Mouse (Mus musculus): ENCODE results near the gene Arhgap23. TPM values are rescaled to one million over a fixed set of nuclear protein-coding genes. Genes with fewer than 3 reads are reported as not detected.
A peak's percentile ranks its signal among the peaks of the same experiment; 100 is the strongest.

Arhgap23 gene
- polyA plus RNA-seq, 1 experiment from 2014 or later, result 5.4 TPM

- H3K27ac ChIP-seq (ENCODE audit: low read depth, low read length), result no peak overlapping the region
- H3K36me3 ChIP-seq (ENCODE audit: control insufficient read depth, insufficient read depth, low read length), result no peaks in the 10 kb centered on the region
- WGBS, result 20% methylated on average over 3 of the region's 3 CpGs
- no peaks in the 10 kb centered on the region; the same call in none of the 2 replicates for H3K27me3 ChIP-seq (replicated peaks; ENCODE audit: control insufficient read depth, insufficient read depth, low read length)
- H3K9ac ChIP-seq (ENCODE audit: low read length), result no peak overlapping the region
- no peaks in the 10 kb centered on the region for H3K9me3 ChIP-seq (replicated peaks; ENCODE audit: control insufficient read depth, low read length)
- H3K4me2 ChIP-seq (ENCODE audit: low read length), result no peak overlapping the region
- peaks cover 6% of the 10 kb centered on the region for H3K4me1 ChIP-seq (ENCODE audit: control insufficient read depth, insufficient read depth, low read length)
- no peak overlapping the region for H3K4me3 ChIP-seq (ENCODE audit: low read depth, low read length)
- DNase-seq (ENCODE audit: low spot score) (no peak), ATAC-seq (no peak)
These were observed 3.2 kb upstream of the Arhgap23 start for GRCm38 (mm10) chr11:97412117-97412516.

- peaks cover 6% of the 10 kb centered on the region for H3K4me1 ChIP-seq (ENCODE audit: control insufficient read depth, insufficient read depth, low read length)
- no peak for ATAC-seq
- no peak overlapping the region for H3K27ac ChIP-seq (ENCODE audit: low read depth, low read length)
- no peak overlapping the region for H3K4me3 ChIP-seq (ENCODE audit: low read depth, low read length)
- no peak overlapping the region for H3K9ac ChIP-seq (ENCODE audit: low read length)
- H3K36me3 ChIP-seq (ENCODE audit: control insufficient read depth, insufficient read depth, low read length), result no peaks in the 10 kb centered on the region
- H3K4me2 ChIP-seq (ENCODE audit: low read length), result no peak overlapping the region
- H3K9me3 ChIP-seq (replicated peaks; ENCODE audit: control insufficient read depth, low read length), result no peaks in the 10 kb centered on the region
- DNase-seq (ENCODE audit: low spot score), result no peak
- no peaks in the 10 kb centered on the region; the same call in none of the 2 replicates for H3K27me3 ChIP-seq (replicated peaks; ENCODE audit: control insufficient read depth, insufficient read depth, low read length)
- 37% methylated on average over 10 of the region's 10 CpGs for WGBS
These were observed 2.5 kb upstream of the Arhgap23 start for GRCm38 (mm10) chr11:97412808-97413347.

- Histone ChIP-seq H3K9me3 (replicated peaks; ENCODE audit: control insufficient read depth, low read length) (no peaks in the 10 kb centered on the region), H3K36me3 (ENCODE audit: control insufficient read depth, insufficient read depth, low read length) (no peaks in the 10 kb centered on the region), H3K4me1 (ENCODE audit: control insufficient read depth, insufficient read depth, low read length) (peaks cover 6% of the 10 kb centered on the region), H3K27ac (ENCODE audit: low read depth, low read length) (peak overlapping the region; percentile 39; the same call in 1 of the 2 replicates), H3K4me2 (ENCODE audit: low read length) (peak overlapping the region; percentile 56), H3K9ac (ENCODE audit: low read length) (peak overlapping the region; percentile 57), H3K4me3 (ENCODE audit: low read depth, low read length) (peak overlapping the region; percentile 40), H3K27me3 (replicated peaks; ENCODE audit: control insufficient read depth, insufficient read depth, low read length) (no peaks in the 10 kb centered on the region; the same call in none of the 2 replicates)
- DNase-seq (ENCODE audit: low spot score), result no peak
- 3% methylated on average over 34 of the region's 49 CpGs for WGBS
- ATAC-seq, result peak; percentile 54
These were observed 641 bp downstream of the Arhgap23 start for GRCm38 (mm10) chr11:97415712-97416636.

GRCm38 (mm10) chr11:97416637-97417035 is 1.3 kb downstream of the Arhgap23 start:
- H3K36me3 ChIP-seq (ENCODE audit: control insufficient read depth, insufficient read depth, low read length), result no peaks in the 10 kb centered on the region
- 7% methylated on average over 5 of the region's 5 CpGs for WGBS
- ATAC-seq, result no peak
- H3K27ac ChIP-seq (ENCODE audit: low read depth, low read length), result no peak overlapping the region
- no peaks in the 10 kb centered on the region for H3K9me3 ChIP-seq (replicated peaks; ENCODE audit: control insufficient read depth, low read length)
- H3K27me3 ChIP-seq (replicated peaks; ENCODE audit: control insufficient read depth, insufficient read depth, low read length), result no peaks in the 10 kb centered on the region; the same call in none of the 2 replicates
- no peak overlapping the region for H3K9ac ChIP-seq (ENCODE audit: low read length)
- H3K4me1 ChIP-seq (ENCODE audit: control insufficient read depth, insufficient read depth, low read length), result peaks cover 6% of the 10 kb centered on the region
- H3K4me2 ChIP-seq (ENCODE audit: low read length), result no peak overlapping the region
- no peak overlapping the region for H3K4me3 ChIP-seq (ENCODE audit: low read depth, low read length)
- DNase-seq (ENCODE audit: low spot score), result no peak

- Histone ChIP-seq H3K9me3 (replicated peaks; ENCODE audit: control insufficient read depth, low read length) (no peaks in the 10 kb centered on the region), H3K4me3 (ENCODE audit: low read depth, low read length) (no peak overlapping the region), H3K27ac (ENCODE audit: low read depth, low read length) (no peak overlapping the region), H3K27me3 (replicated peaks; ENCODE audit: control insufficient read depth, insufficient read depth, low read length) (no peaks in the 10 kb centered on the region; the same call in none of the 2 replicates), H3K36me3 (ENCODE audit: control insufficient read depth, insufficient read depth, low read length) (no peaks in the 10 kb centered on the region), H3K4me2 (ENCODE audit: low read length) (no peak overlapping the region), H3K4me1 (ENCODE audit: control insufficient read depth, insufficient read depth, low read length) (peaks cover 6% of the 10 kb centered on the region), H3K9ac (ENCODE audit: low read length) (no peak overlapping the region)
- DNase-seq (ENCODE audit: low spot score) (no peak), ATAC-seq (no peak)
- 56% methylated on average over 14 of the region's 14 CpGs for WGBS
These were observed 3.7 kb downstream of the Arhgap23 start for GRCm38 (mm10) chr11:97418834-97419539.

- DNase-seq (ENCODE audit: low spot score) (no peak), ATAC-seq (no peak)
- no peaks in the 10 kb centered on the region; the same call in none of the 2 replicates for H3K27me3 ChIP-seq (replicated peaks; ENCODE audit: control insufficient read depth, insufficient read depth, low read length)
- no peak overlapping the region for H3K4me3 ChIP-seq (ENCODE audit: low read depth, low read length)
- H3K9ac ChIP-seq (ENCODE audit: low read length), result no peak overlapping the region
- H3K27ac ChIP-seq (ENCODE audit: low read depth, low read length), result no peak overlapping the region
- no peak overlapping the region for H3K4me2 ChIP-seq (ENCODE audit: low read length)
- 61% methylated on average over 5 of the region's 5 CpGs for WGBS
- no peaks in the 10 kb centered on the region for H3K36me3 ChIP-seq (ENCODE audit: control insufficient read depth, insufficient read depth, low read length)
- no peaks in the 10 kb centered on the region for H3K9me3 ChIP-seq (replicated peaks; ENCODE audit: control insufficient read depth, low read length)
- H3K4me1 ChIP-seq (ENCODE audit: control insufficient read depth, insufficient read depth, low read length), result peaks cover 6% of the 10 kb centered on the region
These were observed 4.2 kb downstream of the Arhgap23 start for GRCm38 (mm10) chr11:97419540-97419900.

- peak overlapping the region; percentile 11; the same call in 1 of the 2 replicates for H3K27ac ChIP-seq (ENCODE audit: low read depth, low read length)
- H3K4me2 ChIP-seq (ENCODE audit: low read length), result no peak overlapping the region
- ATAC-seq (no peak), DNase-seq (ENCODE audit: low spot score) (no peak)
- no peaks in the 10 kb centered on the region for H3K36me3 ChIP-seq (ENCODE audit: control insufficient read depth, insufficient read depth, low read length)
- no peak overlapping the region for H3K4me3 ChIP-seq (ENCODE audit: low read depth, low read length)
- H3K27me3 ChIP-seq (replicated peaks; ENCODE audit: control insufficient read depth, insufficient read depth, low read length), result no peaks in the 10 kb centered on the region
- 54% methylated on average over 4 of the region's 4 CpGs for WGBS
- H3K9me3 ChIP-seq (replicated peaks; ENCODE audit: control insufficient read depth, low read length), result no peaks in the 10 kb centered on the region
- no peak overlapping the region for H3K9ac ChIP-seq (ENCODE audit: low read length)
- H3K4me1 ChIP-seq (ENCODE audit: control insufficient read depth, insufficient read depth, low read length), result no peaks in the 10 kb centered on the region
These were observed 7.2 kb downstream of the Arhgap23 start for GRCm38 (mm10) chr11:97422507-97422906.

- no peak overlapping the region for H3K9ac ChIP-seq (ENCODE audit: low read length)
- H3K4me1 ChIP-seq (ENCODE audit: control insufficient read depth, insufficient read depth, low read length), result peaks cover 4% of the 10 kb centered on the region; the same call in 1 of the 2 replicates
- H3K36me3 ChIP-seq (ENCODE audit: control insufficient read depth, insufficient read depth, low read length), result no peaks in the 10 kb centered on the region
- 47% methylated on average over 5 of the region's 5 CpGs for WGBS
- ATAC-seq (no peak), DNase-seq (ENCODE audit: low spot score) (no peak)
- H3K4me3 ChIP-seq (ENCODE audit: low read depth, low read length), result no peak overlapping the region
- no peak overlapping the region for H3K27ac ChIP-seq (ENCODE audit: low read depth, low read length)
- no peaks in the 10 kb centered on the region for H3K9me3 ChIP-seq (replicated peaks; ENCODE audit: control insufficient read depth, low read length)
- no peaks in the 10 kb centered on the region for H3K27me3 ChIP-seq (replicated peaks; ENCODE audit: control insufficient read depth, insufficient read depth, low read length)
- no peak overlapping the region for H3K4me2 ChIP-seq (ENCODE audit: low read length)
These were observed 8.9 kb downstream of the Arhgap23 start for GRCm38 (mm10) chr11:97424092-97424692.
